Mouse (Mus musculus): ENCODE measurements around the gene Rsbn1l.

DNA sequence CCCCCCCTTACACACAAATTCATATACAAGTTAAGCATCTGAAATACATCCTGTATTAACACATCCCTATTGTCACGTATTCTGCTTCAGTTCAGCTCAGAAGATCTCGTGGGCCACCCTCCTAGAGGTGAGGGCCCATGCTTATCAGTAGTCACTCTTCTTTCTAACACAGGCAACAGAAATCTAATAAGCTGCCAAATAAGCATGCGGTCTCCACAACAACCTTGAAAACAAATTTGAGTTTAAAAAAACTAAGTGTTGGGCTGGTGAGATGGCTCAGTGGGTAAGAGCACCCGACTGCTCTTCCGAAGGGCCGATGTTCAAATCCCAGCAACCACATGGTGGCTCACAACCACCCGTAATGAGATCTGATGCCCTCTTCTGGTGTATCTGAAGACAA, 50.0 kb downstream of the Rsbn1l start:
- TF ChIP-seq CTCF (IDR thresholded peaks at IDR 0.05; ENCODE audit: low read depth) = no peak
- no peak for TF ChIP-seq EP300 (IDR thresholded peaks at IDR 0.05; ENCODE audit: low read depth)

Data from liver, embryonic 14.5 days (tissue).